Mouse (Mus musculus) heart, postnatal 0 days (tissue): ENCODE results near the gene Cyp8b1. TPM values are rescaled to one million over a fixed set of nuclear protein-coding genes. Genes with fewer than 3 reads are reported as not detected.

Experiments used
- ATAC-seq: fragments of 200-750 bp; cut with Nextera tagmentation; 2 replicates; pipeline ENCODE4 v1.8.0; 2017; ENCODE audit warnings: low read depth, moderate number of reproducible peaks, moderate library complexity; ENCODE audit not compliant: insufficient read depth
- DNase-seq: peaks from one replicate; pipeline ENCODE4 v3.0.0-alpha.2; 2016; ENCODE audit warnings: low spot score
- H3K27ac ChIP-seq: fragments of 300-500 bp; sonication (generic); 2 replicates; pipeline ENCODE4 v1.5.1; 2014; ENCODE audit warnings: low read depth, mild to moderate bottlenecking
- H3K27me3 ChIP-seq: fragments of 300-500 bp; sonication (generic); 2 replicates; pipeline ENCODE4 v1.6.1; 2014; ENCODE audit warnings: low read length, mixed read lengths; ENCODE audit not compliant: control insufficient read depth, insufficient read depth
- H3K36me3 ChIP-seq: fragments of 300-500 bp; sonication (generic); replicated peaks from 2 replicates; pipeline ENCODE4 v1.6.1; 2014; ENCODE audit warnings: low read length, mixed read lengths; ENCODE audit not compliant: control insufficient read depth, insufficient read depth
- H3K4me1 ChIP-seq: fragments of 300-500 bp; sonication (generic); 2 replicates; pipeline ENCODE4 v1.6.1; 2014; ENCODE audit warnings: antibody characterized with exemption; ENCODE audit not compliant: control insufficient read depth, insufficient read depth
- H3K4me2 ChIP-seq: fragments of 300-500 bp; sonication (generic); 2 replicates; pipeline ENCODE4 v1.6.1; 2014; ENCODE audit warnings: low read depth, mild to moderate bottlenecking, low read length, moderate library complexity
- H3K4me3 ChIP-seq: fragments of 300-500 bp; sonication (generic); 2 replicates; pipeline ENCODE4 v1.5.1; 2014; ENCODE audit warnings: low read depth, low read length
- H3K9ac ChIP-seq: fragments of 300-500 bp; sonication (generic); replicated peaks from 2 replicates; pipeline ENCODE4 v1.6.1; 2014; ENCODE audit warnings: low read depth, low read length, mixed read lengths
- H3K9me3 ChIP-seq: fragments of 300-500 bp; sonication (generic); replicated peaks from 2 replicates; pipeline ENCODE4 v1.6.1; 2016; ENCODE audit warnings: low read length; ENCODE audit not compliant: control insufficient read depth
- CTCF ChIP-seq: IDR thresholded peaks from 2 replicates; pipeline ENCODE4 v1.5.1; 2016; ENCODE audit warnings: antibody characterized with exemption, control low read depth, low read depth
- EP300 ChIP-seq: IDR thresholded peaks from 2 replicates; pipeline ENCODE4 v1.6.1; 2016; ENCODE audit warnings: antibody characterized with exemption, low read depth
- WGBS: fragments of 180-500 bp; shearing (Covaris S2); extraction: QIAGEN DNeasy Blood & Tissue Kit; methylation state at CpG from one replicate; pipeline ENCODE4 v1.1.7; 2014; 5-methylcytosine and 5-hydroxymethylcytosine counted together
- polyA plus RNA-seq: library from polyadenylated mRNA; unstranded; fragments of >200 nt; fragmentation: Nextera tagmentation; extraction: Ambion mirVana; gene quantifications from 2 replicates; pipeline ENCODE4 v1.2.1, GENCODE M21; 2015
- total RNA-seq: library from RNA; depleted of rRNA; stranded (reverse); fragments of >200 nt; gene quantifications from 2 replicates; pipeline ENCODE4 v1.2.3, GENCODE M21; 2014; ENCODE audit warnings: low replicate concordance

The Cyp8b1 gene
- total and polyA plus RNA-seq, 2 experiments from 2014 or later = not detected

GRCm38 (mm10) chr9:121908321-121908720 is 7.8 kb downstream of the Cyp8b1 start:
- Histone ChIP-seq H3K4me1 (no peaks in the 10 kb centered on the region), H3K9me3 (no peaks in the 10 kb centered on the region), H3K4me2 (no peak overlapping the region), H3K4me3 (no peak overlapping the region), H3K36me3 (no peaks in the 10 kb centered on the region), H3K27me3 (no peaks in the 10 kb centered on the region), H3K27ac (no peak overlapping the region), H3K9ac (no peak overlapping the region)
- no peak for DNase-seq
- WGBS = 86% methylated on average over 17 of the region's 17 CpGs
- ATAC-seq = no peak
- no peak for TF ChIP-seq CTCF
- no peak for TF ChIP-seq EP300

- WGBS = 69% methylated on average over 10 of the region's 10 CpGs
- H3K4me3 ChIP-seq = no peak overlapping the region
- H3K36me3 ChIP-seq = no peaks in the 10 kb centered on the region
- no peak overlapping the region for H3K9ac ChIP-seq
- no peak for ATAC-seq
- no peaks in the 10 kb centered on the region for H3K27me3 ChIP-seq
- no peaks in the 10 kb centered on the region for H3K9me3 ChIP-seq
- no peak for TF ChIP-seq EP300
- no peak for TF ChIP-seq CTCF
- H3K4me1 ChIP-seq = no peaks in the 10 kb centered on the region
- no peak overlapping the region for H3K4me2 ChIP-seq
- no peak for DNase-seq
- no peak overlapping the region for H3K27ac ChIP-seq
Measured at GRCm38 (mm10) chr9:121907356-121908070, 8.6 kb downstream of the Cyp8b1 start.

- Histone ChIP-seq H3K36me3 (no peaks in the 10 kb centered on the region), H3K4me1 (no peaks in the 10 kb centered on the region), H3K9ac (no peak overlapping the region), H3K27me3 (no peaks in the 10 kb centered on the region), H3K27ac (no peak overlapping the region), H3K4me3 (no peak overlapping the region), H3K9me3 (no peaks in the 10 kb centered on the region), H3K4me2 (no peak overlapping the region)
- WGBS = 74% methylated on average over 5 of the region's 5 CpGs
- no peak for TF ChIP-seq CTCF
- TF ChIP-seq EP300 = no peak
- ATAC-seq (no peak), DNase-seq (no peak)
Measured at GRCm38 (mm10) chr9:121906456-121906855, 9.6 kb downstream of the Cyp8b1 start.

- Histone ChIP-seq H3K4me2 (no peak overlapping the region), H3K4me1 (no peaks in the 10 kb centered on the region), H3K4me3 (no peak overlapping the region), H3K36me3 (no peaks in the 10 kb centered on the region), H3K9me3 (no peaks in the 10 kb centered on the region), H3K9ac (no peak overlapping the region), H3K27ac (no peak overlapping the region), H3K27me3 (no peaks in the 10 kb centered on the region)
- no peak for DNase-seq
- no peak for ATAC-seq
- TF ChIP-seq EP300 (no peak), CTCF (no peak)
- 69% methylated on average over 4 of the region's 4 CpGs for WGBS
Measured at GRCm38 (mm10) chr9:121905556-121906185, 10.4 kb downstream of the Cyp8b1 start.

GRCm38 (mm10) chr9:121904946-121905345 is 11.2 kb downstream of the Cyp8b1 start:
- no peaks in the 10 kb centered on the region for H3K4me1 ChIP-seq
- no peak overlapping the region for H3K4me2 ChIP-seq
- no peaks in the 10 kb centered on the region for H3K36me3 ChIP-seq
- no peaks in the 10 kb centered on the region for H3K9me3 ChIP-seq
- no peak overlapping the region for H3K27ac ChIP-seq
- ATAC-seq (no peak), DNase-seq (no peak)
- H3K9ac ChIP-seq = no peak overlapping the region
- no peak for TF ChIP-seq CTCF
- TF ChIP-seq EP300 = no peak
- 84% methylated on average over 7 of the region's 7 CpGs for WGBS
- H3K27me3 ChIP-seq = no peaks in the 10 kb centered on the region
- H3K4me3 ChIP-seq = no peak overlapping the region

GRCm38 (mm10) chr9:121904319-121904718 is 11.8 kb downstream of the Cyp8b1 start:
- H3K9me3 ChIP-seq = no peaks in the 10 kb centered on the region
- H3K4me1 ChIP-seq = no peaks in the 10 kb centered on the region
- no peak overlapping the region for H3K4me2 ChIP-seq
- no peak overlapping the region for H3K9ac ChIP-seq
- H3K4me3 ChIP-seq = no peak overlapping the region
- no peak for ATAC-seq
- TF ChIP-seq EP300 (no peak), CTCF (no peak)
- WGBS = 85% methylated on average over 4 of the region's 4 CpGs
- H3K27ac ChIP-seq = no peak overlapping the region
- DNase-seq = no peak
- no peaks in the 10 kb centered on the region for H3K27me3 ChIP-seq
- no peaks in the 10 kb centered on the region for H3K36me3 ChIP-seq
